Mouse (Mus musculus): ENCODE results near the gene Gm9913. TPM values are rescaled to one million over a fixed set of nuclear protein-coding genes. Genes with fewer than 3 reads are reported as not detected.
A peak's percentile ranks its signal among the peaks of the same experiment; 100 is the strongest.

Gene Gm9913
- 0.17 and 0.21 TPM in 2 replicates for polyA plus RNA-seq (2016; fragmentation: Nextera tagmentation; extraction: Ambion mirVana)

DNA sequence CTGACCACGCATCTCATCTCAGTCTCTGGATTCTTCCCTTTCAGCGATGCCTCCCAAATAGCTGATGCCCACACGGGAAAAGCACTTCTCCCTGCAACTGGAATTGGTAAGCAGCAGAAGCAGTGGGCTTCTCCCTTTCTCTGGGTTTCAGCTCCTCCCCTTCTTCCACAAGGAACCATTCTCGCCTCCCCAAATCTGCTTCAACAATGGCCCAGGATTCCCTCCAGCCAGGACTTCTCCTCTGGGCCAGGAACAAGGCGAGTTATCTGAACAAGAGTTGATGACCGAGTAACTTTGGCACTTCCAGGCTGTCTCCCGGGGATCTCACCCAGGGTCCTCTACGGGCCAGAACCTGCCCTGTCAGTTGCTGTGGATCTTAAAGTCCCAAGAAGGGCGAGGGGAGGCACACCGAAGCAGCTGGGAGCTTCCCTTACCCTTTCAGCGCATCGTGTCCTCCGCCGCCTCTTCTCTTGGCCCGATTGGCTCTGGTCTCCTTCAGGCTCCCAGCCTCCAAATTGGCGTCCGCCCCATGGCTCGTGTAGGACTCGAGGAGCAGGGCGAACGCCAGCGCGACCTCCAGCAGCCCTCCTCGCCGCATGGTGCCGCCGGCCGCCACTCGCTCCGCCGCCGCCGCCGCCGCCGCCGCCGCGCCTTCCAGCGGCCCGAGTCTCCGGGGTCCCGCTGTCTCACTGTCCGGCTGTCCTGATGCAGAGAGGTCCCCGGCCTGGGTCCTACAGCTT lies at the start of gene Gm9913:
TSS of gene Gm9913 (plus strand) at position 84 of the 740 bp plus-strand sequence.
- DNase-seq (ENCODE audit: low spot score) = peak; percentile 80
- Histone ChIP-seq H3K9me3 (peaks cover 4% of the 10 kb centered on the region; the same call in 1 of the 2 replicates), H3K4me3 (peak within 1 kb of the TSS; percentile 72), H3K27ac (peak within 1 kb of the TSS; percentile 88), H3K36me3 (peaks cover 9% of the 10 kb centered on the region), H3K4me1 (replicated peaks) (peaks cover 31% of the 10 kb centered on the region), H3K27me3 (ENCODE audit: insufficient read depth, poor library complexity, severe bottlenecking) (peaks cover 27% of the 10 kb centered on the region)
- WGBS = under 1% methylated on average over 45 of the region's 45 CpGs

DNA sequence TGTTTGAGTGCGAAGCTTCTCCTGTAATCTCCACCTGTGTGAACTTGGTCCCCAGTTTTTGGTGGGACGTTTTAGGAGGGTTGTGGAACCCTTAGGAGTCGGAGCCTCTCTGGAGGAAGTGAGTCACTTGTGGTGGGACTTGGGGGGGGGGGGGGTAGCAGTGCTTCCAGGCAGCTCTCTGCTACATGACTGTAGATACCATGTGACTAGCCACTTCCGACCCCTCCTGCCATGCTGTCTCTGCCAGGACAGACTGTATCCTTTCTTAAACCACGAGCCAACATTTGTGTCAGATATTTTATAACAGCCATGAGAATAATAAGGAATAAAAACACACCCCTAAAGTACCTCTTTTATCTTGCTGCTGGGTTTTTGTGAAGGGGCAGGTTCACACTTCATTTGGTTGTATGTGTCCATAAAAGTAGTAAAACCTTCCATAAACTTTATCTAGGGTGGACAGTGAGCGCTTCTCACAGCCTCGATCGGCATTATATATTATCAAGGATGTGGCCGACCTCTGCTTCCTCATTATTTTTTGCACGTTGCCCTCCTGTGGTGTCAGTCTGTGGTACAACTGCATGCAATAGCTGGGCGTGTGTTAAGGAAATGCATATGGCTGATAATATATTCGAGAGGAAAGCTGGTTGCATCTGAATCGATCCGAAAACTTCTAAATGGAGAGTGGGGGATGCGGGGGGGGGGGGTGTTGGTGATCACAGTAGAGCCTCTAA lies 48.7 kb upstream of the Gm9913 start:
- H3K9me3 ChIP-seq = no peaks in the 10 kb centered on the region
- H3K27ac ChIP-seq = no peak overlapping the region
- H3K4me3 ChIP-seq = no peak overlapping the region
- no peaks in the 10 kb centered on the region for H3K27me3 ChIP-seq (ENCODE audit: insufficient read depth, poor library complexity, severe bottlenecking)
- H3K36me3 ChIP-seq = no peaks in the 10 kb centered on the region
- WGBS = 86% methylated on average over 15 of the region's 15 CpGs
- peaks cover 16% of the 10 kb centered on the region for H3K4me1 ChIP-seq (replicated peaks)
- no peak for DNase-seq (ENCODE audit: low spot score)

GRCm38 (mm10) chr2:125459087-125459486 lies 45.8 kb upstream of the Gm9913 start:
- H3K27me3 ChIP-seq (ENCODE audit: insufficient read depth, poor library complexity, severe bottlenecking) = no peaks in the 10 kb centered on the region
- no peak overlapping the region for H3K4me3 ChIP-seq
- no peaks in the 10 kb centered on the region for H3K4me1 ChIP-seq (replicated peaks)
- WGBS = 90% methylated on average over 3 of the region's 3 CpGs
- no peaks in the 10 kb centered on the region for H3K36me3 ChIP-seq
- no peaks in the 10 kb centered on the region for H3K9me3 ChIP-seq
- no peak overlapping the region for H3K27ac ChIP-seq
- no peak for DNase-seq (ENCODE audit: low spot score)

- DNase-seq (ENCODE audit: low spot score) = no peak
- Histone ChIP-seq H3K27me3 (ENCODE audit: insufficient read depth, poor library complexity, severe bottlenecking) (no peaks in the 10 kb centered on the region), H3K4me1 (replicated peaks) (no peaks in the 10 kb centered on the region), H3K36me3 (peaks cover 24% of the 10 kb centered on the region), H3K4me3 (no peak overlapping the region), H3K27ac (no peak overlapping the region), H3K9me3 (no peaks in the 10 kb centered on the region)
- WGBS = 82% methylated on average over 6 of the region's 6 CpGs
Measured at GRCm38 (mm10) chr2:125464036-125464435, 40.9 kb upstream of the Gm9913 start.

DNA sequence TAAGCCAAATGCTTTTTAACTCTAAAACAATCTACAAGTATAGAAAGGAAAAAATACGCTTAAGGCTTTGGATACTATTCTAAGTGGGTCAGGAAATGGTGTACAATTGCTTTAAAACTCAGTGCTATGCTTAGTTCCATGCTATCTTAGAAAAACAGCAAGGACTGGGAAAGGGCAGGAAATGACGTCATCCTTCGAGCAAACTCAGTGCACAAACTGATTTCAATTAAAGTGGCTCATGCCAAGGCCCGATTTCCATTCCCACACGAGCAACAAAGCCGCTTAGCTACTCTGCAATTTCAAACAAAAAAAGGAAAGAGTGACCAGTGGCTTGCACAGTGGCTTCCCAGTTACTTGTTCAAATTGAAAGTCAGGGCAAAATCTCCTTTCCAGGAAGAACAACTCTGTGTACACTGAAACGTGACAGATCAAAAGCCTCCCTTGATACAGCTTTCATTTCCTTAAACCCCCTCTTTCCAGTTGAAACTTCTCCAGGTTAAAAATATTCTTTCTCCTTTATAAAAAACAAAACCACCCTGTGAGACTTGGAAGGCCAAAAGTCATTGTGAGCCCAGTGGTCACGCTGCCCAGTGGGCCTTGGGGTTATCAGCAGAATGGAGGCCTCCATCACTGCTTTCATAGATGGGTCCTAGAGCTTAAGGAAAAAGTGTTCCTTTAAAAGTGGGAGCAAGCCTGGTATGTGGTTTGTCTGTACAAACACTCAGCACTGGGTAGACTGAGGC lies 34.2 kb upstream of the Gm9913 start:
- WGBS = 76% methylated on average over 8 of the region's 8 CpGs
- no peak for DNase-seq (ENCODE audit: low spot score)
- Histone ChIP-seq H3K27ac (no peak overlapping the region), H3K36me3 (peaks cover 20% of the 10 kb centered on the region), H3K9me3 (no peaks in the 10 kb centered on the region), H3K27me3 (ENCODE audit: insufficient read depth, poor library complexity, severe bottlenecking) (no peaks in the 10 kb centered on the region), H3K4me3 (no peak overlapping the region), H3K4me1 (replicated peaks) (no peaks in the 10 kb centered on the region)

GRCm38 (mm10) chr2:125471721-125472120 lies 33.2 kb upstream of the Gm9913 start:
- H3K27ac ChIP-seq = no peak overlapping the region
- H3K4me3 ChIP-seq = no peak overlapping the region
- H3K36me3 ChIP-seq = peaks cover 11% of the 10 kb centered on the region
- DNase-seq (ENCODE audit: low spot score) = no peak
- 89% methylated on average over 4 of the region's 4 CpGs for WGBS
- no peaks in the 10 kb centered on the region for H3K4me1 ChIP-seq (replicated peaks)
- no peaks in the 10 kb centered on the region for H3K9me3 ChIP-seq
- H3K27me3 ChIP-seq (ENCODE audit: insufficient read depth, poor library complexity, severe bottlenecking) = no peaks in the 10 kb centered on the region

- DNase-seq (ENCODE audit: low spot score) = no peak
- Histone ChIP-seq H3K27ac (no peak overlapping the region), H3K4me3 (no peak overlapping the region), H3K9me3 (no peaks in the 10 kb centered on the region), H3K27me3 (ENCODE audit: insufficient read depth, poor library complexity, severe bottlenecking) (no peaks in the 10 kb centered on the region), H3K4me1 (replicated peaks) (no peaks in the 10 kb centered on the region), H3K36me3 (0 out of 2 replicates have a peak, but pooled peaks cover 4% of the 10 kb centered on the region)
- 85% methylated on average over 2 of the region's 2 CpGs for WGBS
Measured at GRCm38 (mm10) chr2:125473228-125473627, 31.7 kb upstream of the Gm9913 start.

DNA sequence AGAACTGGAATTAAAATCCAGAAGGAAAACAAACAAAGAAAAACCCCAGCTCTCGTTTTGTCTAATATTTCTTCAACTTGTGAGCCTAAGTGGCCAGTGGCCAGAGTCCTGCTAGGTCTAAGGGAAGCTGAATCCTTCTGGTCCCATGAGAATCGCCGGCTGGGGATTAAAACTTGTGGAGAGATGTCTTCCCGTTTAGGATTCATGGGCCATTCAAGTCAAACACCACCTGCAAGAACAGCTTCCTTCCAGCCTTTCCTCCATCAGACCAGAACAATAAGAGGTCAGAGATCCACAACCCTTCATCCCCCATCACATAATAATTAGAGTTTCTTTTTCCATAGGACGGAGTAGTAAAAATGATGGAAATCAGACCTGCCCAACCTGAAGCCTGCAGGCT lies 30.2 kb upstream of the Gm9913 start:
- H3K9me3 ChIP-seq = no peaks in the 10 kb centered on the region
- H3K4me1 ChIP-seq (replicated peaks) = no peaks in the 10 kb centered on the region
- no peak overlapping the region for H3K27ac ChIP-seq
- no peak overlapping the region for H3K4me3 ChIP-seq
- no peak for DNase-seq (ENCODE audit: low spot score)
- H3K27me3 ChIP-seq (ENCODE audit: insufficient read depth, poor library complexity, severe bottlenecking) = no peaks in the 10 kb centered on the region
- 76% methylated on average over 5 of the region's 5 CpGs for WGBS
- H3K36me3 ChIP-seq = no peaks in the 10 kb centered on the region

DNA sequence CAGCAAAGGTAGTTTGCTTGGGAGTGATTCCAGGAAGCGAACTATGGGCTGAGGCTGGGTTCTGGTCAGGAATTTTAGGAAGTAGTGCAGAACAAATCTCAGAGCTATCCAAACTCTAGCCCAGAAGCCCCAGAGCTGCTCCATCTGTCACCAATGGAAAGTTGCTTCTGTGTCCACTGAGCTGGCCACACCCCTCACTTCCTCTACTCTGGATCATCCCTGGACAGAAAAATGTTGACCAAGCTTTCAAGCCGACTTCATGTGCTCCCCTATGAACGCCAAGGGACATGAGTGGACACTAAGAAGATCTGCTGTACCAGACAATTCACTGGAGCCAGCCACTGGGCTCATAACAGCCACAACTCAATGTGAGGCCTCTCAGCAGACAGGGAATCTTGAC lies 28.7 kb upstream of the Gm9913 start:
- no peak overlapping the region for H3K27ac ChIP-seq
- DNase-seq (ENCODE audit: low spot score) = no peak
- H3K9me3 ChIP-seq = no peaks in the 10 kb centered on the region
- no peaks in the 10 kb centered on the region for H3K27me3 ChIP-seq (ENCODE audit: insufficient read depth, poor library complexity, severe bottlenecking)
- no peak overlapping the region for H3K4me3 ChIP-seq
- H3K4me1 ChIP-seq (replicated peaks) = no peaks in the 10 kb centered on the region
- no peaks in the 10 kb centered on the region for H3K36me3 ChIP-seq
- WGBS = 84% methylated on average over 3 of the region's 3 CpGs

- H3K9me3 ChIP-seq = no peaks in the 10 kb centered on the region
- no peak overlapping the region for H3K4me3 ChIP-seq
- 83% methylated on average over 3 of the region's 3 CpGs for WGBS
- H3K27ac ChIP-seq = no peak overlapping the region
- H3K27me3 ChIP-seq (ENCODE audit: insufficient read depth, poor library complexity, severe bottlenecking) = no peaks in the 10 kb centered on the region
- DNase-seq (ENCODE audit: low spot score) = no peak
- H3K4me1 ChIP-seq (replicated peaks) = no peaks in the 10 kb centered on the region
- no peaks in the 10 kb centered on the region for H3K36me3 ChIP-seq
Measured at GRCm38 (mm10) chr2:125477367-125477766, 27.5 kb upstream of the Gm9913 start.

- no peaks in the 10 kb centered on the region for H3K4me1 ChIP-seq (replicated peaks)
- no peaks in the 10 kb centered on the region for H3K27me3 ChIP-seq (ENCODE audit: insufficient read depth, poor library complexity, severe bottlenecking)
- H3K9me3 ChIP-seq = no peaks in the 10 kb centered on the region
- 83% methylated on average over 4 of the region's 4 CpGs for WGBS
- H3K36me3 ChIP-seq = no peaks in the 10 kb centered on the region
- H3K4me3 ChIP-seq = no peak overlapping the region
- H3K27ac ChIP-seq = no peak overlapping the region
- DNase-seq (ENCODE audit: low spot score) = no peak
Measured at GRCm38 (mm10) chr2:125478705-125479104, 26.2 kb upstream of the Gm9913 start.

DNA sequence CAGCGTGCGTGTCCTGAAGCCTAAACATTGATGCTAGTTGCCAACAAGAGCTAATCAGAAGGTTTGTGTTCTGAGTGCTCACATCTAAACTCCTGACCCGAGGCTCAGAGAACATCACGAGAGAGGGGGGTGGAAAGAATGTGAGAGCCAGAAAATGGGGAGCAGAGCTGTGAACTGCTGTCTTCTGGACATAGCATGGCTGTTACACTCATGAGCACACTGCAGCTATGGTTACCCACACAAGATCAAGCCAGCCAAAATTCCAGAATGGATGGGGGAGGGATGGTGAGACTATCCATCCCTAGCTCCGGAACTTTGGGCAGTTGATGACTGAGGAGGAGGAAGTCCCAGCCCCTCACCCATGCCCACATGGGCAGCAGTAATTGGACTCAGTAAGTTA lies 24.8 kb upstream of the Gm9913 start:
- Histone ChIP-seq H3K36me3 (no peaks in the 10 kb centered on the region), H3K27ac (no peak overlapping the region), H3K4me1 (replicated peaks) (no peaks in the 10 kb centered on the region), H3K9me3 (no peaks in the 10 kb centered on the region), H3K4me3 (no peak overlapping the region), H3K27me3 (ENCODE audit: insufficient read depth, poor library complexity, severe bottlenecking) (no peaks in the 10 kb centered on the region)
- no peak for DNase-seq (ENCODE audit: low spot score)
- WGBS = 84% methylated on average over 5 of the region's 5 CpGs

- Histone ChIP-seq H3K36me3 (no peaks in the 10 kb centered on the region), H3K4me1 (replicated peaks) (no peaks in the 10 kb centered on the region), H3K9me3 (no peaks in the 10 kb centered on the region), H3K27ac (no peak overlapping the region), H3K4me3 (no peak overlapping the region), H3K27me3 (ENCODE audit: insufficient read depth, poor library complexity, severe bottlenecking) (no peaks in the 10 kb centered on the region)
- no peak for DNase-seq (ENCODE audit: low spot score)
- 94% methylated on average over 4 of the region's 4 CpGs for WGBS
Measured at GRCm38 (mm10) chr2:125481116-125481515, 23.8 kb upstream of the Gm9913 start.

All from hindbrain, embryonic 10.5 days (tissue).